Mouse (Mus musculus) cerebral cortex, adult 2 months (tissue): ENCODE measurements around the gene Nab2.

ENCODE experiments used
- WGBS: fragments of 180-500 bp; shearing (Covaris S2); methylation state at CpG from one replicate; pipeline ENCODE4 v1.1.7; 2018; 5-methylcytosine and 5-hydroxymethylcytosine counted together

The Nab2 gene

DNA sequence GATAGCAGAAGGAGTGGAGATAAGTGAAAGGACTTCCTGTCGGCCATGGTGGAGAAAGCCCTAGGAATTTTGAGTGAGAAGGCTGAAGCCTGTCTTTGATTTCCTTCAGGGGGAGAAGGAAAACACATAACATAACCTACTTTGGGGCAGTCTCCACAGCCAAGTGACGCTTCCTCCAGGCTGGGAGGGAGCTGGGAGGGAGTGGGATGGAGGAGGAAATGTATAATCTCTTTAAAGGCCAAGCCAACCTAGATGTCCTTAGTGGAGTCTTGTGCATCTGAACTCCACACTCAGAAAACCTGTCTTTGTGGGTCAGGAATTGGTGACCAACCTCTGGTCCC lies 53.4 kb downstream of the Nab2 start:
- 10% methylated on average over 2 of the region's 2 CpGs for WGBS

DNA sequence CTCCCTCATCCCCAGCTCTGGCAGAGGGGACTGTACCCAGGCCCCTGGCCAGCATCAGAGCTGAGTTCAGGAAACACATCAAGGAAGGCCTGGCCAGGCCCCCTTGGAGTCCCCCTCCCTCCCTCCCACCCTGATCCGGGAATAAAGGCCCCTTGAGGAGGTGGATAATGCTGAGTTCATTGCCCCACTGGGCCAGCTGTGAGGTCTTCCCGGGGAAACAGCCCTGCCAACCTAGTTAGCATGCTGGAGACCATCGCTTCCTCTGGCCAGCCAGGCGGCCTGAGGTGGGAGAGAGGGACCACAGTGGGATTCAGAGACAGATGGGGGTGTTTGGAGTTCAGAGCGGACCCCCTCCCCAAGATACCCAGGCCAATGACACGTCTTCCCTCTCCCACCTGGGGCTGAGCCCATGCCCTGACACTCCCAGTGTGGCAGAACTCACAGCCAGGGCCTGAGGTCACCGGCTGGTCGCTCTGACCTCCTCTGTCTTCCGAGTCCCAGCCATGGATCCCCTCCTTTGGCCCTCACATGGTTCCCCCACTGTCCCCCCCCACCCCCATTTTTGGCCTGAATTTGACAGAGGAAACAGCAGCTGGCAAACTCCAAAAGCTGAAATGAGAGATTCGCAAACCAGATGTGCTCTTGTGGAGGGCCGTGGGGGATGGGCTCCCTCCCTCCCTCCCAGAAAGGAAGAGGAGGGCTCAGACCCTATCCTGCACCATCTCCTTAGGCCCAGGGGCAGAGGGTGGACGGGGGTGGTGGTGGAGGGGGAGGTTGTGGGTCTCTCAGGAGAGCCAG lies 53.9 kb downstream of the Nab2 start:
- 27% methylated on average over 12 of the region's 12 CpGs for WGBS

DNA sequence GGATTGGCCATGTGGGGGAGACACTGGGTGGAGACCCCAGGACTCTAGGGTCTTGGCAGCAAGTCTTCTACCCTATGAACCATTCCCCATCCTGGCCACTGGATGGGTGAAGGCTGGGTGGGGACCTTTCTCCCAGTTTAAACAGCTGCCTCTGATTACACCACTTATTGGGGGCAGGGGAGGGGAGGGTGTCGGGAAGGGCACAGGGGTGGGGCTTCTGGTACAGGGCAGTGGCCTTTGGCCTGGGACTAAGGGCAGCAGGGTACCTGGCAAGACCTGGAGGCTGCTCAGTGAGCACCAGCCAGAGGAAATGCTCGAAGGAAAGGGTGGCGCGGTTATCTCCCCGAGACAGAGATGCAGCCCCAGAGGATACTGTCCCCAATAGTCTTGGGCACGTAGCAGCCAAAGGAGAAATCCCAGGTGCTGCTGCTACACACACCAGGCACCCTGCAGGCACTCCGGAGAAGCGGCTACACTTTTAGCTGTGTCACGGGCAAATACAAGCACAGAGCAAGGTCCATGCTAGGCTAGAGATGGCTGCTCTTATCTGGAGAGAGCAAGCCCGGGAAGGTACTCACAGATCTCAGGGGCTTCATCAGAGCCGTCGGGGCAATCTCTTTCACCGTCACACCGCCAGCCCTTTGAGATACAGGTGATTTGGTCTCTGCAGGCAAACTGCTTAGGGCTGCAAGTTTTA lies 56.1 kb downstream of the Nab2 start:
- 86% methylated on average over 14 of the region's 14 CpGs for WGBS
